Mouse (Mus musculus): Measurements from ENCODE around the gene Rnaseh2b.

DNA sequence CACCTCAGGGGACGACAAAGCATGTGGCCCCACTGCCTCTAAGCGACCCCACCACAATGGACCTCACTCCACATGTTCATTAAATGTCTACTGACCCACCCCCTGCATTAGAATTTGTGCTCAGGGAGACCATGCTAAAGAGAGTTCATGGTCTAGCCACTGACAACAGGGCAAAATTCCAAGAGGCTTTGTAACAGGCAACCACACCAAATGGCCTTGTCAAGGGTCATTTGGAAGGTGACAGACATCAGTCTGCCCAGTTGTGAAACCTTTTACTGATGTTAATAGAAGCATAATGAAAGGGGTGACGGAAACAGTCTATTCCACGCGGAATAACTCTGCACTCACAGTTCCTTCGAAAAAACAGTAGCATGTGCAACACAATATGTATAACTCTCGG lies 44.0 kb upstream of the Rnaseh2b start:
- TF ChIP-seq CHD2 (IDR thresholded peaks at IDR 0.05; ENCODE audit: low read depth, low read length), result no peak
- TF ChIP-seq HCFC1 (IDR thresholded peaks at IDR 0.05; ENCODE audit: borderline replicate concordance, insufficient read depth, low read length), result no peak
- no peak for TF ChIP-seq MAFK (IDR thresholded peaks at IDR 0.05; ENCODE audit: insufficient read depth, low read depth, low read length)
- TF ChIP-seq ZC3H11A (IDR thresholded peaks at IDR 0.05; ENCODE audit: borderline replicate concordance, low read depth, low read length), result no peak
- TF ChIP-seq ZNF384 (IDR thresholded peaks at IDR 0.05; ENCODE audit: low read depth, low read length), result no peak
